Mouse (Mus musculus) small intestine, adult 2 months (tissue): ENCODE data around the gene Rngtt.

Experiments used
- CTCF ChIP-seq: fragments of 200-500 bp; IDR thresholded peaks from 2 replicates; pipeline ENCODE4 v1.5.1; 2012; ENCODE audit warnings: low read depth, mild to moderate bottlenecking, control low read depth, inconsistent platforms, low read length, moderate library complexity, mixed read lengths; ENCODE audit not compliant: insufficient replicate concordance, insufficient read length; ENCODE audit errors: extremely low read depth
- POLR2A ChIP-seq: fragments of 200-500 bp; IDR thresholded peaks from 2 replicates; pipeline ENCODE4 v1.6.1; 2012; ENCODE audit warnings: low read depth, mild to moderate bottlenecking, control low read depth, inconsistent platforms, low read length, moderate library complexity

- no peak for TF ChIP-seq CTCF
- TF ChIP-seq POLR2A: no peak
Measured at GRCm38 (mm10) chr4:33307146-33307545, 3.0 kb upstream of the Rngtt start.
